Mouse (Mus musculus) myocyte (in vitro differentiated cells): ENCODE measurements around the gene Ankrd22.

Experiments used
- CEBPB ChIP-seq: IDR thresholded peaks from 2 replicates; pipeline ENCODE4 v1.6.1; 2011; ENCODE audit warnings: mild to moderate bottlenecking, moderate library complexity; ENCODE audit not compliant: poor library complexity, insufficient read depth, severe bottlenecking
- MAX ChIP-seq: IDR thresholded peaks from one replicate; pipeline ENCODE4 v1.6.1; 2011; ENCODE audit warnings: low read depth, mild to moderate bottlenecking, control low read depth
- MYOD1 ChIP-seq, 3 experiments: IDR thresholded peaks; one replicate each; pipeline ENCODE4 v1.6.1; 2011; ENCODE audit warnings: control low read depth in 2 of 3, low read depth in 2 of 3, mild to moderate bottlenecking in 2 of 3, moderate library complexity in 1 of 3; ENCODE audit not compliant: insufficient read length in 2 of 3, control insufficient read depth in 1 of 3
- MYOG ChIP-seq, 3 experiments: IDR thresholded peaks; one replicate each; pipeline ENCODE4 v1.6.1; 2011; ENCODE audit warnings: control low read depth in 2 of 3, low read depth in 2 of 3, mild to moderate bottlenecking in 2 of 3; ENCODE audit not compliant: insufficient read length in 2 of 3, control insufficient read depth in 1 of 3, insufficient read depth in 1 of 3
- POLR2A ChIP-seq: IDR thresholded peaks from one replicate; pipeline ENCODE4 v1.6.1; 2011; ENCODE audit warnings: low read depth, mild to moderate bottlenecking, control low read depth, moderate library complexity; ENCODE audit not compliant: insufficient read length
- POLR2AphosphoS2 ChIP-seq: IDR thresholded peaks from one replicate; pipeline ENCODE4 v1.6.1; 2011; ENCODE audit warnings: low read depth, control low read depth; ENCODE audit not compliant: insufficient read length
- REST ChIP-seq: IDR thresholded peaks from one replicate; pipeline ENCODE4 v1.6.1; 2011; ENCODE audit warnings: mild to moderate bottlenecking, control low read depth, moderate library complexity; ENCODE audit not compliant: insufficient read depth, insufficient read length
- SRF ChIP-seq: IDR thresholded peaks from one replicate; pipeline ENCODE4 v1.6.1; 2011; ENCODE audit warnings: low read depth; ENCODE audit not compliant: control insufficient read depth, insufficient read length
- TCF12 ChIP-seq: IDR thresholded peaks from one replicate; pipeline ENCODE4 v1.6.1; 2011; ENCODE audit warnings: mild to moderate bottlenecking, control low read depth; ENCODE audit not compliant: poor library complexity, insufficient read depth, severe bottlenecking
- TCF3 ChIP-seq: IDR thresholded peaks from one replicate; pipeline ENCODE4 v1.6.1; 2011; ENCODE audit warnings: low read depth, control low read depth; ENCODE audit not compliant: insufficient read length
- USF1 ChIP-seq: IDR thresholded peaks from one replicate; pipeline ENCODE4 v1.6.1; 2011; ENCODE audit warnings: low read depth, mild to moderate bottlenecking, control low read depth, moderate library complexity

DNA sequence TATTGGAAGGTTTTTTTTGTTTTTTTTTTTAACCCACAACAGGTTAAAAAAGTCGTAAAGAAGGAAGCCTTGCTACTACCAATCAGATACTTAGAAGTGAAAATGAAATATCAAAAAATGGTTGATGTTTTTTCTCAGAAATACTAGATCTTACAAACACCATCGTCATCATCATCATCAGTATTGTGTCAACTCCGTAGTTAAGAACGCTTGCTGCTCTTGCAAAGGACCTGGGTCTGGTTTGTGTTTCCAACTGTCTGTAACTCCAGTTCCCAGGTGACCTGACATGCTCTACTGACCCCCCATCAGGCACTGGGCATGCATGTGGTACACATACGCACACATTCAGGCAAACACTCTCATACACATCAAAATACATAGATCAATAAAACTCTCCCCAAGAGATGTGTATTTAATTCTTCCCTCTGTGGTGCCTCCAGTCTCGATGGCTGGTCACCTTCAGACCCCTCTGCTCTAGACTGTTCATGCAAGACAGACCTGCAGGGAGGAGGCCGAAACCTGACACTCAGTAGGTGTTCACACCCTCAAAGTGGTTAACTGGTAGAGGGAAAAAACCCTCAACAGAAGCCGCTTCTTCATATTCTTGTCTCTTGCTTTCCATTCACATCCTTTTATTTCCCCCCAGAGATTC lies 44.2 kb upstream of the Ankrd22 start:
- TF ChIP-seq POLR2A: no peak
- no peak for TF ChIP-seq REST
- TF ChIP-seq POLR2AphosphoS2: no peak
- TF ChIP-seq MAX: no peak
- TF ChIP-seq MYOD1 (IDR thresholded peaks at IDR 0.05; ENCODE audit: control insufficient read depth in 1 of 3, insufficient read length in 2 of 3, low read depth in 2 of 3): no peak
- TF ChIP-seq TCF12: no peak
- TF ChIP-seq SRF: no peak
- TF ChIP-seq USF1: no peak
- TF ChIP-seq CEBPB: no peak
- TF ChIP-seq MYOG (IDR thresholded peaks at IDR 0.05; ENCODE audit: control insufficient read depth in 1 of 3, insufficient read depth in 1 of 3, insufficient read length in 2 of 3, low read depth in 2 of 3): no peak
- TF ChIP-seq TCF3: no peak
